Mouse (Mus musculus) forebrain, embryonic 10.5 days (tissue): ENCODE data around the gene Ogfr. TPM values are rescaled to one million over a fixed set of nuclear protein-coding genes. Genes with fewer than 3 reads are reported as not detected.

Experiments used
- DNase-seq: peaks from one replicate; pipeline ENCODE4 v3.0.0-alpha.2; 2017; ENCODE audit warnings: low spot score; ENCODE audit errors: extremely low spot score
- H3K27ac ChIP-seq: fragments of 300-500 bp; sonication (generic); 2 replicates; pipeline ENCODE4 v1.5.1; 2016; ENCODE audit warnings: mild to moderate bottlenecking
- H3K27me3 ChIP-seq: fragments of 300-500 bp; sonication (generic); 2 replicates; pipeline ENCODE4 v1.6.1; 2016; ENCODE audit warnings: mild to moderate bottlenecking; ENCODE audit not compliant: poor library complexity, severe bottlenecking
- H3K36me3 ChIP-seq: fragments of 300-500 bp; sonication (generic); replicated peaks from 2 replicates; pipeline ENCODE4 v1.6.1; 2016; ENCODE audit warnings: mild to moderate bottlenecking, moderate library complexity
- H3K4me1 ChIP-seq: fragments of 300-500 bp; sonication (generic); 2 replicates; pipeline ENCODE4 v1.6.1; 2016
- H3K4me3 ChIP-seq: fragments of 300-500 bp; sonication (generic); 2 replicates; pipeline ENCODE4 v1.5.1; 2016; ENCODE audit warnings: mild to moderate bottlenecking, moderate library complexity
- H3K9me3 ChIP-seq: fragments of 300-500 bp; sonication (generic); 2 replicates; pipeline ENCODE4 v1.6.1; 2016; ENCODE audit warnings: mild to moderate bottlenecking, moderate library complexity
- WGBS: fragments of 180-500 bp; shearing (Covaris S2); methylation state at CpG from one replicate; pipeline ENCODE4 v1.1.7; 2016; 5-methylcytosine and 5-hydroxymethylcytosine counted together
- polyA plus RNA-seq: library from polyadenylated mRNA; unstranded; fragments of >200 nt; fragmentation: Nextera tagmentation; extraction: Ambion mirVana; gene quantifications from 2 replicates; pipeline ENCODE4 v1.2.1, GENCODE M21; 2016

Gene Ogfr
- polyA plus RNA-seq, 1 experiment from 2014 or later, result 104 TPM

- H3K27ac ChIP-seq, result no peak overlapping the region; the same call in 1 of the 2 replicates
- H3K4me3 ChIP-seq, result peak overlapping the region; percentile 46
- H3K27me3 ChIP-seq, result peaks cover 48% of the 10 kb centered on the region
- no peak for DNase-seq
- H3K36me3 ChIP-seq, result no peaks in the 10 kb centered on the region
- WGBS, result 2% methylated on average over 112 of the region's 112 CpGs
- peaks cover 6% of the 10 kb centered on the region for H3K4me1 ChIP-seq
- H3K9me3 ChIP-seq, result peaks cover 22% of the 10 kb centered on the region
Measured at GRCm38 (mm10) chr2:180641576-180642554, 52.8 kb downstream of the Ogfr start.

GRCm38 (mm10) chr2:180642555-180643260 lies 53.7 kb downstream of the Ogfr start, which contains the start of gene Tcfl5:
Gene Tcfl5, minus strand, starts transcription at chr2:180642708.
- Histone ChIP-seq H3K9me3 (peaks cover 22% of the 10 kb centered on the region), H3K27me3 (peaks cover 48% of the 10 kb centered on the region), H3K27ac (no peak within 1 kb of the TSS; the same call in 1 of the 2 replicates), H3K4me3 (peak within 1 kb of the TSS; percentile 46), H3K36me3 (no peaks in the 10 kb centered on the region), H3K4me1 (peaks cover 6% of the 10 kb centered on the region)
- WGBS, result 8% methylated on average over 38 of the region's 56 CpGs
- no peak for DNase-seq

DNA sequence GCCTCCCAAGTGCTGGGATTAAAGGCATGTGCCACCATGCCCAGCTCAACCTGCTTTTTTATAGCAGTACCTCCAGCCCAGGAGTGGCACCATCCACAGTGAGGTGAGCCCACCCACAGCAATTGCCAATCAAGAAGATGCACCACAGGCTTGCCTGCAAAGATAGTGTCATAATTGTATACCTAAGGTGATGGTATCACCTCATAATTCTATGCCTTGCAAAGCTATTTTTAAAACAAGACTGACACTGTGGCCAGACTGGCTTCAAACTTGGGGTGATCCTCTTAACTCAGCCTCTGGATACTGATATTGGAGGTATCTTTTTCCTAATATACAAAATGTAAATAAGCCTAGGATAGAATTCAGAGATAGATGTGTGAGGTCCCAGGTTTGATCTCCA lies 54.6 kb downstream of the Ogfr start:
- no peak for DNase-seq
- H3K27ac ChIP-seq, result no peak overlapping the region
- peaks cover 48% of the 10 kb centered on the region for H3K27me3 ChIP-seq
- H3K36me3 ChIP-seq, result no peaks in the 10 kb centered on the region
- H3K4me1 ChIP-seq, result peaks cover 6% of the 10 kb centered on the region
- peaks cover 22% of the 10 kb centered on the region for H3K9me3 ChIP-seq
- H3K4me3 ChIP-seq, result no peak overlapping the region

Other genes with a start within 250 kb of the Ogfr start
- gene Slco4a1, start 133.0 kb upstream of the Ogfr start, polyA plus RNA-seq, result 4.9 and 6.9 TPM in 2 replicates
- not detected in 2 replicates for gene Ntsr1, start 89.3 kb upstream of the Ogfr start, polyA plus RNA-seq
- gene Mrgbp, start 7.9 kb upstream of the Ogfr start, polyA plus RNA-seq, result 41.1 and 44.3 TPM in 2 replicates
- 3.6 and 3.7 TPM in 2 replicates for gene Col9a3, start 8.5 kb downstream of the Ogfr start, polyA plus RNA-seq
- gene Tcfl5, start 53.5 kb downstream of the Ogfr start, polyA plus RNA-seq, result 0.20 and 0.30 TPM in 2 replicates
- gene Dido1, start 120.8 kb downstream of the Ogfr start, polyA plus RNA-seq, result 33.8 and 34.3 TPM in 2 replicates
- 46.8 and 47.7 TPM in 2 replicates for gene Gid8, start 120.9 kb downstream of the Ogfr start, polyA plus RNA-seq
- 0.46 and 0.95 TPM in 2 replicates for gene Slc17a9, start 136.0 kb downstream of the Ogfr start, polyA plus RNA-seq
- gene Bhlhe23, start 187.7 kb downstream of the Ogfr start, polyA plus RNA-seq, result 0.43 and 0.47 TPM in 2 replicates